Mouse (Mus musculus) CH12.LX (cell line): Measurements from ENCODE around the gene Lmf1. TPM values are rescaled to one million over a fixed set of nuclear protein-coding genes. Genes with fewer than 3 reads are reported as not detected.

Source experiments
- DNase-seq: peaks from one replicate; pipeline ENCODE4 v3.0.0-alpha.2; 2013; ENCODE audit errors: extremely low read depth
- H3K27ac ChIP-seq: 2 replicates; pipeline ENCODE4 v1.5.1; 2012; ENCODE audit warnings: low read depth, mild to moderate bottlenecking, control low read depth, moderate library complexity; ENCODE audit not compliant: insufficient read depth
- H3K27me3 ChIP-seq: replicated peaks from 2 replicates; pipeline ENCODE3; 2012; ENCODE audit warnings: inconsistent platforms
- H3K36me3 ChIP-seq, 2 experiments: replicated peaks in 1 of 2; 2 replicates each; pipeline versions ENCODE3 to v1.6.1; 2012; ENCODE audit warnings: inconsistent platforms in 1 of 2, low read length in 1 of 2, mild to moderate bottlenecking in 1 of 2, mixed read lengths in 1 of 2, moderate library complexity in 1 of 2; ENCODE audit not compliant: control insufficient read depth in 1 of 2, insufficient read depth in 1 of 2
- H3K4me1 ChIP-seq, 2 experiments: 2 replicates each; pipeline ENCODE4 v1.6.1; 2012; ENCODE audit warnings: inconsistent platforms in 1 of 2, moderate library complexity in 1 of 2; ENCODE audit not compliant: insufficient read depth in 2 of 2, control insufficient read depth in 1 of 2
- H3K4me2 ChIP-seq: 2 replicates; pipeline ENCODE4 v1.6.1; 2012; ENCODE audit warnings: low read depth, mild to moderate bottlenecking, control low read depth; ENCODE audit not compliant: poor library complexity, insufficient read depth, severe bottlenecking
- H3K4me3 ChIP-seq, 3 experiments: fragments of 150-350 bp in 1 of 3; sonication (generic) in 1 of 3; replicated peaks in 1 of 3; 2 replicates each; pipeline versions ENCODE3 to v1.5.1; 2011 to 2012; ENCODE audit warnings: low read depth in 2 of 3, low read length in 2 of 3, mild to moderate bottlenecking in 2 of 3, moderate library complexity in 2 of 3, control low read depth in 1 of 3, improper control_type of control experiment in 1 of 3, inconsistent platforms in 1 of 3, mixed read lengths in 1 of 3; ENCODE audit not compliant: poor library complexity in 1 of 3
- H3K79me2 ChIP-seq: replicated peaks from 2 replicates; pipeline ENCODE4 v1.6.1; 2012; ENCODE audit warnings: mild to moderate bottlenecking, moderate library complexity; ENCODE audit not compliant: control insufficient read depth, poor library complexity, insufficient read depth, severe bottlenecking; ENCODE audit errors: extremely low read depth
- H3K9ac ChIP-seq: 2 replicates; pipeline ENCODE4 v1.6.1; 2012; ENCODE audit warnings: low read depth, mild to moderate bottlenecking, control low read depth, moderate library complexity; ENCODE audit not compliant: insufficient read depth
- H3K9me3 ChIP-seq: replicated peaks from 2 replicates; pipeline ENCODE3; 2012; ENCODE audit warnings: low read length, inconsistent platforms, mixed read lengths
- CTCF ChIP-seq, 2 experiments: IDR thresholded peaks in 1 of 2; conservative IDR thresholded peaks in 1 of 2; 2 replicates each; pipeline ENCODE4 v1.5.1; 2011 to 2012; ENCODE audit warnings: low read depth in 2 of 2, low read length in 2 of 2, improper control_type of control experiment in 1 of 2, inconsistent platforms in 1 of 2, mild to moderate bottlenecking in 1 of 2, moderate library complexity in 1 of 2
- ETS1 ChIP-seq: conservative IDR thresholded peaks from 2 replicates; pipeline ENCODE4 v1.6.1; 2012; ENCODE audit warnings: low read depth, mild to moderate bottlenecking, inconsistent platforms, low read length, improper control_type of control experiment, moderate library complexity
- GABPA ChIP-seq: IDR thresholded peaks from 2 replicates; pipeline ENCODE4 v1.6.1; 2012; ENCODE audit warnings: low read depth, low read length, improper control_type of control experiment, inconsistent platforms; ENCODE audit not compliant: insufficient replicate concordance
- KAT2A ChIP-seq: IDR thresholded peaks from 2 replicates; pipeline ENCODE4 v1.6.1; 2012; ENCODE audit warnings: low read length, improper control_type of control experiment, inconsistent platforms; ENCODE audit not compliant: insufficient replicate concordance
- MAFK ChIP-seq: IDR thresholded peaks from 2 replicates; pipeline ENCODE4 v1.6.1; 2011; ENCODE audit warnings: low read length, improper control_type of control experiment; ENCODE audit not compliant: insufficient replicate concordance
- MAX ChIP-seq: IDR thresholded peaks from 2 replicates; pipeline ENCODE4 v1.6.1; 2011; ENCODE audit warnings: low read length, improper control_type of control experiment
- MEF2A ChIP-seq: IDR thresholded peaks from 2 replicates; pipeline ENCODE4 v1.6.1; 2014; ENCODE audit warnings: low read depth, mild to moderate bottlenecking, inconsistent platforms, low read length, improper control_type of control experiment, borderline replicate concordance
- MYC ChIP-seq: IDR thresholded peaks from 2 replicates; pipeline ENCODE4 v1.6.1; 2011; ENCODE audit warnings: low read depth, mild to moderate bottlenecking, improper control_type of control experiment, low read length
- NELFE ChIP-seq: IDR thresholded peaks from 2 replicates; pipeline ENCODE4 v1.6.1; 2011; ENCODE audit warnings: low read depth, low read length, improper control_type of control experiment
- POLR2A ChIP-seq: IDR thresholded peaks from 2 replicates; pipeline ENCODE4 v1.6.1; 2011; ENCODE audit warnings: low read depth, mild to moderate bottlenecking, improper control_type of control experiment, low read length
- POLR2AphosphoS2 ChIP-seq: IDR thresholded peaks from 2 replicates; pipeline ENCODE4 v1.6.1; 2011; ENCODE audit warnings: low read depth, low read length, improper control_type of control experiment
- SIN3A ChIP-seq: IDR thresholded peaks from 2 replicates; pipeline ENCODE4 v1.6.1; 2012; ENCODE audit warnings: low read length, improper control_type of control experiment, inconsistent platforms
- SMC3 ChIP-seq: IDR thresholded peaks from 2 replicates; pipeline ENCODE4 v1.6.1; 2011; ENCODE audit warnings: low read depth, low read length, improper control_type of control experiment
- USF1 ChIP-seq: IDR thresholded peaks from 2 replicates; pipeline ENCODE4 v1.6.1; 2014; ENCODE audit warnings: low read depth, mild to moderate bottlenecking, inconsistent platforms, low read length, improper control_type of control experiment
- USF2 ChIP-seq: conservative IDR thresholded peaks from 2 replicates; pipeline ENCODE4 v1.6.1; 2011; ENCODE audit warnings: low read depth, low read length, improper control_type of control experiment
- ZKSCAN1 ChIP-seq: IDR thresholded peaks from 2 replicates; pipeline ENCODE4 v1.6.1; 2012; ENCODE audit warnings: low read depth, inconsistent platforms, low read length, improper control_type of control experiment, borderline replicate concordance
- ZNF384 ChIP-seq: IDR thresholded peaks from 2 replicates; pipeline ENCODE4 v1.6.1; 2012; ENCODE audit warnings: low read depth, low read length, improper control_type of control experiment, inconsistent platforms
- dilution Hi-C: fragments of 300-500 bp; cut with MboI; formaldehyde crosslinking; loops from 2 replicates; pipeline ENCODE4 v1.14.3; 2020; ENCODE audit warnings: low sequenced_read_pairs; ENCODE audit not compliant: extremely low pct_unique_long_range_greater_than_20kb, extremely low pct_ligation_motif_present
- in situ Hi-C: fragments of 300-500 bp; cut with MboI; formaldehyde crosslinking; loops from 3 replicates; pipeline ENCODE4 v1.14.3; 2019; ENCODE audit warnings: low sequenced_read_pairs, low pct_ligation_motif_present, low pct_unique_long_range_greater_than_20kb, mixed read lengths
- polyA plus RNA-seq: library from polyadenylated mRNA; unstranded; fragments of >175 nt; gene quantifications from 2 replicates; pipeline ENCODE4 v1.2.1, GENCODE M21; 2012; ENCODE audit warnings: low read depth; ENCODE audit not compliant: insufficient read length
- total RNA-seq, 2 experiments: library from RNA; depleted of rRNA; stranded (reverse); fragments of 300-350 nt in 1 of 2; fragments of >200 nt in 1 of 2; gene quantifications; 2 replicates each; pipeline ENCODE4 v1.2.3; 2012 to 2014

Gene Lmf1
- total and polyA plus RNA-seq, 3 experiments, result 13.3 to 26.9 (median 15.2) TPM

GRCm38 (mm10) chr17:25711136-25711535, 132.3 kb downstream of the Lmf1 start:
- H3K4me3 ChIP-seq, result no peak overlapping the region
- H3K27ac ChIP-seq, result no peak overlapping the region
- H3K9ac ChIP-seq, result no peak overlapping the region
- in situ Hi-C loops, result no loop called here
- peaks cover 6 to 8% of the 10 kb centered on the region in 2 experiments; a peak in 2 of 4 replicates for H3K4me1 ChIP-seq
- no peak for DNase-seq
- peaks cover 19% of the 10 kb centered on the region for H3K9me3 ChIP-seq
- H3K36me3 ChIP-seq, result no peaks in the 10 kb centered on the region
- no peak overlapping the region for H3K4me2 ChIP-seq
- peaks cover 63% of the 10 kb centered on the region for H3K27me3 ChIP-seq
- H3K79me2 ChIP-seq, result no peaks in the 10 kb centered on the region
- TF ChIP-seq MYC, result no peak
- TF ChIP-seq MEF2A, result no peak
- no peak for TF ChIP-seq POLR2A
- TF ChIP-seq KAT2A, result no peak
- TF ChIP-seq NELFE, result no peak
- no peak for TF ChIP-seq MAFK
- no peak for TF ChIP-seq ZKSCAN1
- TF ChIP-seq POLR2AphosphoS2, result no peak
- TF ChIP-seq GABPA, result no peak
- no peak for TF ChIP-seq ZNF384
- no peak for TF ChIP-seq USF1
- TF ChIP-seq MAX, result no peak
- no peak for TF ChIP-seq ETS1
- TF ChIP-seq SIN3A, result no peak
- no peak for TF ChIP-seq SMC3
- TF ChIP-seq CTCF (conservative IDR thresholded peaks at IDR 0.05 in 1 of 2, IDR thresholded peaks at IDR 0.05 in 1 of 2; ENCODE audit: low read depth in 2 of 2, low read length in 2 of 2), result no peak
- TF ChIP-seq USF2, result no peak
- dilution Hi-C loops, result no loop called here

Other genes starting within 250 kb of the Lmf1 start
Only the 20 nearest of the 21 such genes appear.
- not detected in 2 replicates for gene Tpsab1, start 233.5 kb upstream of the Lmf1 start, total RNA-seq (2012; rRNA removed)
- not detected in 2 replicates for gene Tpsab1, start 233.5 kb upstream of the Lmf1 start, total RNA-seq (2014; rRNA removed)
- not detected in 2 replicates for gene Tpsab1, start 233.5 kb upstream of the Lmf1 start, polyA plus RNA-seq
- gene Tpsb2, start 212.8 kb upstream of the Lmf1 start, total RNA-seq (2012; rRNA removed), result not detected in 2 replicates
- gene Tpsb2, start 212.8 kb upstream of the Lmf1 start, total RNA-seq (2014; rRNA removed), result not detected in 2 replicates
- gene Tpsb2, start 212.8 kb upstream of the Lmf1 start, polyA plus RNA-seq, result not detected in 2 replicates
- gene Tpsg1, start 209.8 kb upstream of the Lmf1 start, total RNA-seq (2012; rRNA removed), result not detected in 2 replicates
- gene Tpsg1, start 209.8 kb upstream of the Lmf1 start, total RNA-seq (2014; rRNA removed), result not detected in 2 replicates
- not detected in 2 replicates for gene Tpsg1, start 209.8 kb upstream of the Lmf1 start, polyA plus RNA-seq
- gene Cacna1h, start 145.3 kb upstream of the Lmf1 start, total RNA-seq (2012; rRNA removed), result 0.21 TPM in 1 of 2 replicates, not detected in the other
- gene Cacna1h, start 145.3 kb upstream of the Lmf1 start, total RNA-seq (2014; rRNA removed), result 0.04 and 0.08 TPM in 2 replicates
- 0.21 and 0.49 TPM in 2 replicates for gene Cacna1h, start 145.3 kb upstream of the Lmf1 start, polyA plus RNA-seq
- gene Tekt4, start 124.5 kb upstream of the Lmf1 start, total RNA-seq (2012; rRNA removed), result not detected in 2 replicates
- gene Tekt4, start 124.5 kb upstream of the Lmf1 start, total RNA-seq (2014; rRNA removed), result not detected in 2 replicates
- gene Tekt4, start 124.5 kb upstream of the Lmf1 start, polyA plus RNA-seq, result not detected in 2 replicates
- gene Sstr5, start 81.8 kb upstream of the Lmf1 start, total RNA-seq (2012; rRNA removed), result 0.17 and 0.38 TPM in 2 replicates
- 0.08 and 0.35 TPM in 2 replicates for gene Sstr5, start 81.8 kb upstream of the Lmf1 start, total RNA-seq (2014; rRNA removed)
- gene Sstr5, start 81.8 kb upstream of the Lmf1 start, polyA plus RNA-seq, result 1.9 and 2.4 TPM in 2 replicates
- not detected in 2 replicates for gene Sox8, start 8.4 kb upstream of the Lmf1 start, total RNA-seq (2012; rRNA removed)
- gene Sox8, start 8.4 kb upstream of the Lmf1 start, total RNA-seq (2014; rRNA removed), result not detected in 2 replicates
- gene Sox8, start 8.4 kb upstream of the Lmf1 start, polyA plus RNA-seq, result not detected in 2 replicates
- 2.9 and 3.4 TPM in 2 replicates for gene Gng13, start 138.1 kb downstream of the Lmf1 start, total RNA-seq (2012; rRNA removed)
- not detected in 2 replicates for gene Gng13, start 138.1 kb downstream of the Lmf1 start, total RNA-seq (2014; rRNA removed)
- gene Gng13, start 138.1 kb downstream of the Lmf1 start, polyA plus RNA-seq, result 1.3 and 1.9 TPM in 2 replicates
- 24.8 and 34.5 TPM in 2 replicates for gene Chtf18, start 148.3 kb downstream of the Lmf1 start, total RNA-seq (2012; rRNA removed)
- 11.9 and 14.5 TPM in 2 replicates for gene Chtf18, start 148.3 kb downstream of the Lmf1 start, total RNA-seq (2014; rRNA removed)
- 38.2 and 49.9 TPM in 2 replicates for gene Chtf18, start 148.3 kb downstream of the Lmf1 start, polyA plus RNA-seq
- 5.8 and 7.2 TPM in 2 replicates for gene Rpusd1, start 148.6 kb downstream of the Lmf1 start, total RNA-seq (2012; rRNA removed)
- gene Rpusd1, start 148.6 kb downstream of the Lmf1 start, total RNA-seq (2014; rRNA removed), result 4.4 and 5.6 TPM in 2 replicates
- gene Rpusd1, start 148.6 kb downstream of the Lmf1 start, polyA plus RNA-seq, result 11.7 and 13.8 TPM in 2 replicates
- not detected in 2 replicates for gene Mslnl, start 157.0 kb downstream of the Lmf1 start, total RNA-seq (2012; rRNA removed)
- not detected in 2 replicates for gene Mslnl, start 157.0 kb downstream of the Lmf1 start, total RNA-seq (2014; rRNA removed)
- not detected in 2 replicates for gene Mslnl, start 157.0 kb downstream of the Lmf1 start, polyA plus RNA-seq
- gene Msln, start 175.3 kb downstream of the Lmf1 start, total RNA-seq (2012; rRNA removed), result not detected in 2 replicates
- gene Msln, start 175.3 kb downstream of the Lmf1 start, total RNA-seq (2014; rRNA removed), result not detected in 2 replicates
- gene Msln, start 175.3 kb downstream of the Lmf1 start, polyA plus RNA-seq, result not detected in 2 replicates
- 22.0 and 23.4 TPM in 2 replicates for gene Narfl, start 194.7 kb downstream of the Lmf1 start, total RNA-seq (2012; rRNA removed)
- 16.5 and 17.0 TPM in 2 replicates for gene Narfl, start 194.7 kb downstream of the Lmf1 start, total RNA-seq (2014; rRNA removed)
- 12.1 and 13.3 TPM in 2 replicates for gene Narfl, start 194.7 kb downstream of the Lmf1 start, polyA plus RNA-seq
- gene Haghl, start 206.6 kb downstream of the Lmf1 start, total RNA-seq (2012; rRNA removed), result 14.5 and 16.0 TPM in 2 replicates
- gene Haghl, start 206.6 kb downstream of the Lmf1 start, total RNA-seq (2014; rRNA removed), result 7.3 and 7.4 TPM in 2 replicates
- gene Haghl, start 206.6 kb downstream of the Lmf1 start, polyA plus RNA-seq, result 7.4 and 7.8 TPM in 2 replicates
- gene Ccdc78, start 207.5 kb downstream of the Lmf1 start, total RNA-seq (2012; rRNA removed), result 0.13 and 0.25 TPM in 2 replicates
- 0.13 TPM in 1 of 2 replicates, not detected in the other for gene Ccdc78, start 207.5 kb downstream of the Lmf1 start, total RNA-seq (2014; rRNA removed)
- gene Ccdc78, start 207.5 kb downstream of the Lmf1 start, polyA plus RNA-seq, result 0.40 and 0.49 TPM in 2 replicates
- 55.0 and 68.3 TPM in 2 replicates for gene Fam173a, start 213.8 kb downstream of the Lmf1 start, total RNA-seq (2012; rRNA removed)
- gene Fam173a, start 213.8 kb downstream of the Lmf1 start, total RNA-seq (2014; rRNA removed), result 21.9 and 25.5 TPM in 2 replicates
- 25.5 and 27.8 TPM in 2 replicates for gene Fam173a, start 213.8 kb downstream of the Lmf1 start, polyA plus RNA-seq
- not detected in 2 replicates for gene AC134908.4, start 216.6 kb downstream of the Lmf1 start, total RNA-seq (2012; rRNA removed)
- not detected in 2 replicates for gene AC134908.4, start 216.6 kb downstream of the Lmf1 start, total RNA-seq (2014; rRNA removed)
- not detected in 2 replicates for gene AC134908.4, start 216.6 kb downstream of the Lmf1 start, polyA plus RNA-seq
- 49.8 and 50.1 TPM in 2 replicates for gene Metrn, start 218.1 kb downstream of the Lmf1 start, total RNA-seq (2012; rRNA removed)
- gene Metrn, start 218.1 kb downstream of the Lmf1 start, total RNA-seq (2014; rRNA removed), result 18.1 and 23.7 TPM in 2 replicates
- gene Metrn, start 218.1 kb downstream of the Lmf1 start, polyA plus RNA-seq, result 16.9 and 17.7 TPM in 2 replicates
- gene Fbxl16, start 230.0 kb downstream of the Lmf1 start, total RNA-seq (2012; rRNA removed), result not detected in 2 replicates
- not detected in 2 replicates for gene Fbxl16, start 230.0 kb downstream of the Lmf1 start, total RNA-seq (2014; rRNA removed)
- gene Fbxl16, start 230.0 kb downstream of the Lmf1 start, polyA plus RNA-seq, result not detected in 2 replicates
- gene Wdr24, start 244.5 kb downstream of the Lmf1 start, total RNA-seq (2012; rRNA removed), result 27.2 and 28.6 TPM in 2 replicates
- 17.3 and 20.9 TPM in 2 replicates for gene Wdr24, start 244.5 kb downstream of the Lmf1 start, total RNA-seq (2014; rRNA removed)
- 16.9 and 20.4 TPM in 2 replicates for gene Wdr24, start 244.5 kb downstream of the Lmf1 start, polyA plus RNA-seq